Mouse (Mus musculus) CD4-positive, CD25-positive, alpha-beta regulatory T cell, adult 4 months (primary cell): ENCODE measurements around the gene Ndufb4. TPM values are rescaled to one million over a fixed set of nuclear protein-coding genes. Genes with fewer than 3 reads are reported as not detected.
"Not testable (repeated sequence)": the region's sequence is repeated elsewhere in the genome, so short reads cannot be mapped to it uniquely, and the experiment has no call there.

Experiments
- ATAC-seq: one replicate; pipeline ENCODE4 v1.8.0; 2017
- polyA plus RNA-seq, 2 experiments: library from polyadenylated mRNA; unstranded; fragments of 100-300 nt; shearing (Covaris generic); gene quantifications; one replicate each; pipeline ENCODE4 v1.2.1; 2017

Gene Ndufb4
- polyA plus RNA-seq, 2 experiments from 2014 or later = 49.1 to 64.4 TPM

GRCm38 (mm10) chr16:37677586-37677985, 23.3 kb upstream of the Ndufb4 start:
- no peak for ATAC-seq

- no peak for ATAC-seq
Measured at GRCm38 (mm10) chr16:37676677-37677072, 22.4 kb upstream of the Ndufb4 start.

- no peak for ATAC-seq
Measured at GRCm38 (mm10) chr16:37676024-37676676, 21.9 kb upstream of the Ndufb4 start.

- ATAC-seq = no peak
Measured at GRCm38 (mm10) chr16:37675326-37675725, 21.1 kb upstream of the Ndufb4 start.

GRCm38 (mm10) chr16:37670666-37671283, 16.5 kb upstream of the Ndufb4 start:
- ATAC-seq = no peak

- ATAC-seq = no peak
Measured at GRCm38 (mm10) chr16:37665394-37665935, 11.2 kb upstream of the Ndufb4 start.

GRCm38 (mm10) chr16:37663643-37664459, 9.6 kb upstream of the Ndufb4 start:
- ATAC-seq = no peak

GRCm38 (mm10) chr16:37656796-37657195, 2.5 kb upstream of the Ndufb4 start:
- ATAC-seq = no peak

- no peak for ATAC-seq
Measured at GRCm38 (mm10) chr16:37655756-37656347, 1.6 kb upstream of the Ndufb4 start.

GRCm38 (mm10) chr16:37654831-37655455, 690 bp upstream of the Ndufb4 start:
- ATAC-seq = no peak

GRCm38 (mm10) chr16:37653058-37653457, 1.2 kb downstream of the Ndufb4 start:
- no peak for ATAC-seq

- no peak for ATAC-seq
Measured at GRCm38 (mm10) chr16:37652654-37653053, 1.6 kb downstream of the Ndufb4 start.

GRCm38 (mm10) chr16:37651467-37651866, 2.8 kb downstream of the Ndufb4 start:
- no peak for ATAC-seq

GRCm38 (mm10) chr16:37649068-37649467, 5.2 kb downstream of the Ndufb4 start:
- ATAC-seq = no peak

- no peak for ATAC-seq
Measured at GRCm38 (mm10) chr16:37647936-37648335, 6.3 kb downstream of the Ndufb4 start.

GRCm38 (mm10) chr16:37647067-37647466, 7.2 kb downstream of the Ndufb4 start:
- no peak for ATAC-seq

- no peak for ATAC-seq
Measured at GRCm38 (mm10) chr16:37645799-37646198, 8.5 kb downstream of the Ndufb4 start.

GRCm38 (mm10) chr16:37645211-37645610, 9.0 kb downstream of the Ndufb4 start:
- no peak for ATAC-seq

- no peak for ATAC-seq
Measured at GRCm38 (mm10) chr16:37644486-37644885, 9.8 kb downstream of the Ndufb4 start.

- ATAC-seq = not testable (repeated sequence)
Measured at GRCm38 (mm10) chr16:37640522-37640921, 13.7 kb downstream of the Ndufb4 start.

GRCm38 (mm10) chr16:37637802-37638201, 16.5 kb downstream of the Ndufb4 start:
- no peak for ATAC-seq

GRCm38 (mm10) chr16:37636107-37636506, 18.1 kb downstream of the Ndufb4 start:
- no peak for ATAC-seq
